Mouse (Mus musculus): ENCODE measurements at regions not wholly inside any gene's neighbourhood (a gene's known extent, or its start where the extent isn't known, plus 50 kb on each side); places are given as distances from the start of the nearest gene placed in this dataset.

GRCm38 (mm10) chr11:19730747-19731146, 193.4 kb upstream of the Spred2 start:
- no peak for TF ChIP-seq POLR2A (IDR thresholded peaks at IDR 0.05; ENCODE audit: borderline replicate concordance, insufficient read depth, low read length)
- TF ChIP-seq CTCF (IDR thresholded peaks at IDR 0.05; ENCODE audit: borderline replicate concordance, insufficient read depth, low read depth, low read length) = no peak

Data from cerebellum, adult 2 months (tissue).